Mouse (Mus musculus): ENCODE data around the gene Tbxas1. TPM values are rescaled to one million over a fixed set of nuclear protein-coding genes. Genes with fewer than 3 reads are reported as not detected.

Gene Tbxas1
- total and polyA plus RNA-seq, 3 experiments: not detected

- no peak for TF ChIP-seq POLR2AphosphoS2 (IDR thresholded peaks at IDR 0.05; ENCODE audit: low read depth, low read length)
- TF ChIP-seq SIN3A (IDR thresholded peaks at IDR 0.05; ENCODE audit: low read length): no peak
- no peak for TF ChIP-seq MAX (IDR thresholded peaks at IDR 0.05; ENCODE audit: low read length)
- TF ChIP-seq ZC3H11A (IDR thresholded peaks at IDR 0.05; ENCODE audit: low read depth, low read length): no peak
- TF ChIP-seq PAX5 (IDR thresholded peaks at IDR 0.05; ENCODE audit: low read length): no peak
- no peak for TF ChIP-seq TCF12 (IDR thresholded peaks at IDR 0.05; ENCODE audit: low read depth, low read length)
- TF ChIP-seq E2F4 (IDR thresholded peaks at IDR 0.05; ENCODE audit: insufficient replicate concordance, low read depth, low read length): no peak
- no peak for TF ChIP-seq USF2 (conservative IDR thresholded peaks at IDR 0.05; ENCODE audit: low read depth, low read length)
- no peak for TF ChIP-seq MXI1 (IDR thresholded peaks at IDR 0.05; ENCODE audit: low read depth, low read length)
- no peak for TF ChIP-seq NELFE (IDR thresholded peaks at IDR 0.05; ENCODE audit: low read depth, low read length)
- TF ChIP-seq IRF4 (IDR thresholded peaks at IDR 0.05; ENCODE audit: low read depth, low read length): no peak
- no peak for TF ChIP-seq EP300 (IDR thresholded peaks at IDR 0.05; ENCODE audit: low read length)
- dilution Hi-C loops (cut with MboI; ENCODE audit: extremely low pct_ligation_motif_present, extremely low pct_unique_long_range_greater_than_20kb, low sequenced_read_pairs): no loop called here
Observed at GRCm38 (mm10) chr6:38847447-38847846, 27.8 kb upstream of the Tbxas1 start.

GRCm38 (mm10) chr6:38847958-38848910 lies 27.0 kb upstream of the Tbxas1 start:
- dilution Hi-C loops (cut with MboI; ENCODE audit: extremely low pct_ligation_motif_present, extremely low pct_unique_long_range_greater_than_20kb, low sequenced_read_pairs) (no loop called here), in situ Hi-C loops (cut with MboI; ENCODE audit: low pct_ligation_motif_present, low pct_unique_long_range_greater_than_20kb, low sequenced_read_pairs) (no loop called here)
- DNase-seq (ENCODE audit: extremely low read depth): no peak
- Histone ChIP-seq H3K27me3 (replicated peaks) (no peaks in the 10 kb centered on the region), H3K9ac (ENCODE audit: insufficient read depth, low read depth) (no peak overlapping the region), H3K4me1 (ENCODE audit: control insufficient read depth in 1 of 2, insufficient read depth in 2 of 2) (peaks cover 0 to 6% of the 10 kb centered on the region in 2 experiments; a peak in 1 of 4 replicates), H3K27ac (ENCODE audit: insufficient read depth, low read depth) (no peak overlapping the region), H3K9me3 (replicated peaks; ENCODE audit: low read length) (no peaks in the 10 kb centered on the region), H3K36me3 (replicated peaks in 1 of 2; ENCODE audit: control insufficient read depth in 1 of 2, insufficient read depth in 1 of 2, low read length in 1 of 2) (no peaks in the 10 kb centered on the region), H3K4me2 (ENCODE audit: insufficient read depth, low read depth, poor library complexity, severe bottlenecking) (no peak overlapping the region), H3K79me2 (replicated peaks; ENCODE audit: control insufficient read depth, extremely low read depth, insufficient read depth, poor library complexity, severe bottlenecking) (no peaks in the 10 kb centered on the region), H3K4me3 (replicated peaks in 1 of 3; ENCODE audit: low read depth in 2 of 3, low read length in 2 of 3, poor library complexity in 1 of 3) (no peak overlapping the region)
- TF ChIP-seq POLR2A (IDR thresholded peaks at IDR 0.05; ENCODE audit: low read depth, low read length) (no peak), ZC3H11A (IDR thresholded peaks at IDR 0.05; ENCODE audit: low read depth, low read length) (no peak), MAFK (IDR thresholded peaks at IDR 0.05; ENCODE audit: insufficient replicate concordance, low read length) (no peak), CTCF (conservative IDR thresholded peaks at IDR 0.05 in 1 of 2, IDR thresholded peaks at IDR 0.05 in 1 of 2; ENCODE audit: low read depth in 2 of 2, low read length in 2 of 2) (no peak), MXI1 (IDR thresholded peaks at IDR 0.05; ENCODE audit: low read depth, low read length) (no peak)

More at GRCm38 (mm10) chr6:38847447-38847846, 27.8 kb upstream of the Tbxas1 start:
- no peak overlapping the region for H3K4me2 ChIP-seq (ENCODE audit: insufficient read depth, low read depth, poor library complexity, severe bottlenecking)
- no peaks in the 10 kb centered on the region for H3K9me3 ChIP-seq (replicated peaks; ENCODE audit: low read length)
- H3K36me3 ChIP-seq (replicated peaks in 1 of 2; ENCODE audit: control insufficient read depth in 1 of 2, insufficient read depth in 1 of 2, low read length in 1 of 2): no peaks in the 10 kb centered on the region
- no peak for DNase-seq (ENCODE audit: extremely low read depth)
- no peaks in the 10 kb centered on the region for H3K27me3 ChIP-seq (replicated peaks)
- in situ Hi-C loops (cut with MboI; ENCODE audit: low pct_ligation_motif_present, low pct_unique_long_range_greater_than_20kb, low sequenced_read_pairs): no loop called here
- no peak overlapping the region for H3K27ac ChIP-seq (ENCODE audit: insufficient read depth, low read depth)
- no peak overlapping the region for H3K9ac ChIP-seq (ENCODE audit: insufficient read depth, low read depth)
- H3K79me2 ChIP-seq (replicated peaks; ENCODE audit: control insufficient read depth, extremely low read depth, insufficient read depth, poor library complexity, severe bottlenecking): no peaks in the 10 kb centered on the region
- peaks cover 0 to 6% of the 10 kb centered on the region in 2 experiments; a peak in 1 of 4 replicates for H3K4me1 ChIP-seq (ENCODE audit: control insufficient read depth in 1 of 2, insufficient read depth in 2 of 2)
- no peak overlapping the region for H3K4me3 ChIP-seq (replicated peaks in 1 of 3; ENCODE audit: low read depth in 2 of 3, low read length in 2 of 3, poor library complexity in 1 of 3)

Data from CH12.LX (cell line).